Mouse (Mus musculus) bone marrow, adult 2 months (tissue): ENCODE results near the gene Rnf4. TPM values are rescaled to one million over a fixed set of nuclear protein-coding genes. Genes with fewer than 3 reads are reported as not detected.

Source experiments
- H3K27ac ChIP-seq: fragments of 200-500 bp; 2 replicates; pipeline ENCODE4 v1.5.1; 2012; ENCODE audit warnings: low read depth, mild to moderate bottlenecking, control low read depth, inconsistent platforms, low read length; ENCODE audit not compliant: control insufficient read depth, poor library complexity, insufficient read depth
- H3K4me1 ChIP-seq: fragments of 200-500 bp; 2 replicates; pipeline ENCODE4 v1.6.1; 2011; ENCODE audit warnings: low read length; ENCODE audit not compliant: control insufficient read depth, insufficient read depth
- H3K4me3 ChIP-seq: fragments of 200-500 bp; replicated peaks from 2 replicates; pipeline ENCODE3; 2011; ENCODE audit warnings: mild to moderate bottlenecking, low read depth, low read length, control low read depth; ENCODE audit not compliant: control insufficient read depth
- CTCF ChIP-seq: fragments of 200-500 bp; IDR thresholded peaks from 2 replicates; pipeline ENCODE4 v1.5.1; 2011; ENCODE audit warnings: low read length, control low read depth; ENCODE audit not compliant: control insufficient read depth, insufficient read depth
- POLR2A ChIP-seq: fragments of 200-500 bp; IDR thresholded peaks from 2 replicates; pipeline ENCODE4 v1.6.1; 2011; ENCODE audit warnings: low read depth, mild to moderate bottlenecking, control low read depth, low read length, borderline replicate concordance; ENCODE audit not compliant: control insufficient read depth
- WGBS: fragments of 180-500 bp; shearing (Covaris S2); methylation state at CpG from one replicate; pipeline ENCODE4 v1.1.7; 2018; 5-methylcytosine and 5-hydroxymethylcytosine counted together
- polyA plus RNA-seq: library from polyadenylated mRNA; stranded (reverse); fragments of >200 nt; gene quantifications from 2 replicates; pipeline ENCODE4 v1.2.4, GENCODE M21; 2011; ENCODE audit warnings: low replicate concordance; ENCODE audit not compliant: missing spikeins, insufficient read depth, insufficient read length

Rnf4 gene
- polyA plus RNA-seq: 29.9 and 55.2 TPM in 2 replicates

DNA sequence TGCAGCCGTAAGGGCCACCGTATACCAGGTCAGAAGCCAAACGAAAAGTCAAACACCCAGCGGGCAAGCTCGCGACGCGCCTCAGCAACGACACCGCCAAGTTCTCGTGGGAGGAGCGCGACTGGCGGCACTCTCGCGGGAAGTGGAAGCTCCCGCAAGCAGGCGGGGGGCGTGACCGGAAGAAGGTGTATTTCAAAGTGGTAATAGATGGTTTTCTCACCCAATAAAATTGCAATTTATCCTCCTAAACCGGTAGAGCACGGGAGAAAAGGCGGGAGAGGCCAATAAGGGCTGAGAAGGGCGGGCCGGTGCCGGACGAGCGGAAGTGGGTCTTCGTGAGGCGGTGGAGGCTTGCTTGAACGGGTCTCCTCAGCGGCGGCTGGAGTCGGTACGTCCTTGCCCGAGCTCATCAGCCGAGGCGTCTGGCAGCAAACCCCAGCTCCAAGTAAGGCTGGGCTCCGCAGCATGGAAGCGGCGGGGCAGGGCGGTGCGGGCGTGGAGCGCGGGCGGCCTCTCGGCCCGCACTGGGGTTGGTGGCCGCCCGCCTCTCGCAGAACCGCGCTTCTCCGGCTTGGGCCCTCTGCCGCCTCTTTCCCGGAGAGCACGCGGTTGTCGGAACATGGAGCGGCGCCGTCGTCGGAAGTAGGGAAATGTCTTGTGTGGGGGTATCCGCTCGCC, at the start of gene Rnf4:
TSS of gene Rnf4 (plus strand) at position 193 of the 678 bp plus-strand sequence.
- no peaks in the 10 kb centered on the region; the same call in 1 of the 2 replicates for H3K4me1 ChIP-seq
- peak within 1 kb of the TSS; percentile 92 for H3K27ac ChIP-seq
- under 1% methylated on average over 66 of the region's 67 CpGs for WGBS
- TF ChIP-seq CTCF: no peak
- peak; percentile 94 for TF ChIP-seq POLR2A
- peak within 1 kb of the TSS; percentile 84 for H3K4me3 ChIP-seq

- 13% methylated on average over 11 of the region's 11 CpGs for WGBS
- Histone ChIP-seq H3K4me3 (peak overlapping the region; percentile 42), H3K4me1 (peaks cover under 1% of the 10 kb centered on the region), H3K27ac (no peak overlapping the region)
- no peak for TF ChIP-seq CTCF
- TF ChIP-seq POLR2A: no peak
Observed at GRCm38 (mm10) chr5:34286516-34286915, 49.6 kb upstream of the Rnf4 start.

- H3K4me1 ChIP-seq: no peaks in the 10 kb centered on the region; the same call in 1 of the 2 replicates
- 2% methylated on average over 54 of the region's 54 CpGs for WGBS
- H3K4me3 ChIP-seq: peak overlapping the region; percentile 44
- TF ChIP-seq POLR2A (no peak), CTCF (no peak)
- H3K27ac ChIP-seq: peak overlapping the region; percentile 29; the same call in 1 of the 2 replicates
Observed at GRCm38 (mm10) chr5:34287001-34287837, 48.9 kb upstream of the Rnf4 start.

GRCm38 (mm10) chr5:34287838-34288145, 48.3 kb upstream of the Rnf4 start:
- Histone ChIP-seq H3K27ac (no peak overlapping the region), H3K4me3 (peak overlapping the region; percentile 43), H3K4me1 (no peaks in the 10 kb centered on the region; the same call in 1 of the 2 replicates)
- TF ChIP-seq POLR2A: no peak
- no peak for TF ChIP-seq CTCF
- WGBS: 4% methylated on average over 18 of the region's 18 CpGs

- H3K4me3 ChIP-seq: peak within 1 kb of the TSS; percentile 43
- TF ChIP-seq CTCF (no peak), POLR2A (no peak)
- WGBS: under 1% methylated on average over 83 of the region's 83 CpGs
- no peak within 1 kb of the TSS for H3K27ac ChIP-seq
- no peaks in the 10 kb centered on the region; the same call in 1 of the 2 replicates for H3K4me1 ChIP-seq
Observed at GRCm38 (mm10) chr5:34288154-34288716, 47.9 kb upstream of the Rnf4 start, which contains the start of the genes Zfyve28 and Cfap99. Gene Zfyve28 (minus strand): TSS chr5:34288449. Gene Cfap99 (plus strand): TSS chr5:34288600.

- H3K4me1 ChIP-seq: no peaks in the 10 kb centered on the region; the same call in 1 of the 2 replicates
- TF ChIP-seq POLR2A: no peak
- no peak for TF ChIP-seq CTCF
- 67% methylated on average over 2 of the region's 2 CpGs for WGBS
- H3K4me3 ChIP-seq: no peak overlapping the region
- no peak overlapping the region for H3K27ac ChIP-seq
Observed at GRCm38 (mm10) chr5:34289286-34289685, 46.8 kb upstream of the Rnf4 start.

- 72% methylated on average over 6 of the region's 6 CpGs for WGBS
- no peak for TF ChIP-seq POLR2A
- no peak overlapping the region for H3K4me3 ChIP-seq
- H3K4me1 ChIP-seq: no peaks in the 10 kb centered on the region
- H3K27ac ChIP-seq: no peak overlapping the region
Observed at GRCm38 (mm10) chr5:34293363-34293762, 42.7 kb upstream of the Rnf4 start.

DNA sequence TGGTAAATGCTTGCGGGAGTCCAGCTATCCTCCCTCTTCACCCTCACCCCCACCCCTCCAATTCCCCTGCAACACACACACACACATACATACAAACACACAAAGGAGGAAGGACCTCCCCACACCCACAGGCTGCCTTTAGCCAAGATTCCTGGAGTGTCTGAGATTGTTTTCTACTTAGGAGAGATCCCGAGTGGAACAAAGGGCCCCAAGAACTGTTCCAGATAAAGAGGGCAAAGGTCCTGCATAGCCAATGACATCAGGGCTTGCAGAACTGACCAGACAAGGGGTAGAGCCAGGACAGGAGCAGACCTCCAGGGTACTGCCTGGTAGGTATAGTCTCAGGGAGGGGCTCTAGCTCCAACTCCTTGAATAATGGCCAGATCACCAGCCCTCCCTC, 41.4 kb upstream of the Rnf4 start:
- WGBS: 54% methylated on average over 2 of the region's 2 CpGs
- TF ChIP-seq CTCF (no peak), POLR2A (no peak)
- Histone ChIP-seq H3K27ac (no peak overlapping the region), H3K4me1 (no peaks in the 10 kb centered on the region), H3K4me3 (no peak overlapping the region)
